Mouse (Mus musculus) frontal cortex, postnatal 14 days (tissue): Measurements from ENCODE around the gene Arhgef3.
A peak's percentile ranks its signal among the peaks of the same experiment; 100 is the strongest.
"Not testable (repeated sequence)": the region's sequence is repeated elsewhere in the genome, so short reads cannot be mapped to it uniquely, and the experiment has no call there.

Source experiments
- DNase-seq, 2 experiments: peaks; one replicate each; pipeline ENCODE4 v3.0.0; 2022; ENCODE audit warnings: low spot score in 2 of 2

Arhgef3 gene

GRCm38 (mm10) chr14:27192450-27192849, 77.8 kb downstream of the Arhgef3 start:
- DNase-seq = no peak

GRCm38 (mm10) chr14:27196980-27197379, 82.3 kb downstream of the Arhgef3 start:
- DNase-seq = no peak

DNA sequence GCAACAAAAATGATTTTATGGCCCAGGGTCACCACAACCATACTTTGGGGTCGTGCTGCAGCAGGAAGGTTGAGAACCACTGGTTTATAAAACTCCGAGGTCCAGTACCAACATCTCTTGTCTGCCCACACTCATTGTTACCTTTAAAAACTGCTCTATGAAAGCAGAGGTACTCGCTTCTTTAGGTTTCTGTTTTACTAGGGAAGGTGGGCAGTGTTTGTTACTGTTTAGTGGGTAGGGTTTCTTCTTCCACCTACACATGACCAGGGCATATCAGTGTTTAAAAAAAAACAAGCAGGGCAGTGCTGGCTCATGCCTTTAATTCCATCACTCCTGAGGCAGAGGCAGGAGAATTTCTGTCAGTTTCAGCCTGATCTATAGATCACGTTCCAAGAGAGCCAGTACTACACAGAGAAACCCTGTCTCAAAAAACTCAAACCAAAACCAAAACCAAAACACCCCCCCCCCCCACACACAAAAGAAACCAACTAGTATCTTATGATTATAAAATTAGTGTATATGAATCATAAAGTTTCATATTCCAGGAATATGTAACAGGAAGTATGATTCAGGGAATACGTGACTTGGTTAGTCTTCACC, 83.9 kb downstream of the Arhgef3 start:
- no peak for DNase-seq

DNA sequence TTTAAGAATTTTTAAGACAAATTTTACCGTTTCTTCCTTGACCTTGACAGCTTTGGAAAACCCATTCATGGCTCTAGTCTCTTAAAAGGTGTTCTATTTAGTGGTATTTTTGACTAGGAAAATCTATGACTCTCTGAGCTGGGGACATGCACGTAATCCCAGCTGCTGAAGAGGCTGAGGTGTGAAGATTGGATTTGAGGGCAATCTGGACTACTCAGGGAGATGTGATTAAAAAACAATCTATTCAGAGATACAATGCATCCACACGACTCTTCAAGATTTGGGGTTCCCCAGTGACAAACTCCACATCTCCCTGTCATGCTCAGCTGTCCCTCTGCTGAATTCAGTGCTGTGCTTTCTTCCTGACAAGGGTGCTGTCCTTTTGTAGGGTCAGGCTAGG, 84.4 kb downstream of the Arhgef3 start:
- DNase-seq = no peak

GRCm38 (mm10) chr14:27199870-27200269, 85.2 kb downstream of the Arhgef3 start:
- no peak for DNase-seq

DNA sequence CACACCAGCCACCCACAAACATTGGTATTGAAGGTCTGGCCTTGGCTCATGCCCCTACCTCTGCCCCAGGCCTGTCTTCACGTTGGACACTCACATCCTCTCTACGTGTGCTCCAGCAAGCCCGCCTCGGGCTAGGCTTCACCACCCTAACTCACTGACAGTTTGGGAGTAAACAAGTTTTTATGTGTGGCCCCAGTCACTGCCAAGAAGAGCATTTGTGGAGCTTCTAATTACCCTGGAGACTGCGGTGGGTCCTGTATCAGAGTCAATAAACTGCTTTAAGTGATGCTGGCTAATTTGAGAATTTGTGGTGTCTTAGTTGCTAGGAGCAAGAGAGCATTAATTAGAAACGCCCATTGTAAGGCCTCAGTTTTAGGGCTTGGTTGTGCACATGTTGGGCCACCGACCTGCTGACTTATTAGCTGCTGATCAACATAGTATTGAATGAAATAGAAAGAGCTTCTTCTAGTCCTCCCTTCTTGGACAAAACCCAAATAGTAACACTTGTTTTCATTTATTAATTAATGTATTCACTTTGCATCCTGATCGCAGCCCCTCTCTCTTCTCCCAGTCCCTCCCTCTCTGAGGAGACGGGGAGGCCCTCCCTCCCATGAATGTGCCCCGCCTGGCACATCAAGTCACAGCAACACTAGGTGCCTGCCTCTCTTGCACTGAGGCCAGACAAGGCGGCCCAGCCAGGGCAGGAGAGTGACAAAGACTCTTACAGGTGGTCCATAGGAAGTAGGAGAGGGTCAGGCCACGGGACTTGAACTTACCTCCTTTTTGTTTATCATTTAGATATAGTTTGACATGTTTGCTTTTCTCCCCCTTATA, 86.3 kb downstream of the Arhgef3 start:
- DNase-seq = no peak

DNA sequence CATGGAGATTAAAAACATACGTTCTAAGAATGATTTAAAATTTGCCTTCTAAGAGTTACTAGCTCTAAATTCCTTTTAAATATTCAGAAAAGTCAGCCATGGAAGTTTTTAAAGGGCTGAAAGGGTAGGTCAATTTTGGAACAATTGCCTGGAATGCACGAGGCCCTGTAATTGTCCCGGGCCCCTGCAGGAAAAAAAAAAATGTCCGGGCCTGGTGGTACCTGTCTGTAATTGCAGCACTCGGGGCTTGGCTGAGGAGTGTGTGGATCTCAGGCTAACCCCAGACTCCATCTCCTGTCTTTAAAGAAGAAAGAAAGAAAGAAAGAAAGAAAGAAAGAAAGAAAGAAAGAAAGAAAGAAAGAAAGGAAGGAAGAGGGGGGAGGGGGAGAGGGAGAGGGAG, 87.1 kb downstream of the Arhgef3 start:
- no peak for DNase-seq

DNA sequence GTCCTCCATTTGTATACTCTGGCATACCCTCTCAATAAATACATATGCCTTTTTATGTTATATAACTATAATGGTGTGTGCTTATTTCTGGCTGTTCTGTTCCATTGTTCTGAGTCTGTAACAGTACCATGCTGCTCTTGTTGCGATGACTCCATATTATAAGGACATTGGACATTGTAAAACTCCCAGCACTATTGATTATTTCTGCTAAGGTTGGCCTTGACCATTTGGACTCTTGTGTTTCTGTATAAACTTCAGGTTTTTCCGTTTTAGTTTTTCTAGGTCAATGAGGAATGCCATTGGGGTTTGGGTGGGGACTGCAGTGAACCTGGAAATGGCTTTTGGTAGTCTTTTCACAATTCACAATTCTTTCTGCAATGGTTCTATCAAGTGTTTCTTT, 90.0 kb downstream of the Arhgef3 start:
- no peak for DNase-seq

- DNase-seq = no peak
Observed at GRCm38 (mm10) chr14:27206443-27206842, 91.7 kb downstream of the Arhgef3 start.

- DNase-seq = no peak
Observed at GRCm38 (mm10) chr14:27209542-27209941, 94.8 kb downstream of the Arhgef3 start.

GRCm38 (mm10) chr14:27210801-27211200, 96.1 kb downstream of the Arhgef3 start:
- not testable (repeated sequence) for DNase-seq

DNA sequence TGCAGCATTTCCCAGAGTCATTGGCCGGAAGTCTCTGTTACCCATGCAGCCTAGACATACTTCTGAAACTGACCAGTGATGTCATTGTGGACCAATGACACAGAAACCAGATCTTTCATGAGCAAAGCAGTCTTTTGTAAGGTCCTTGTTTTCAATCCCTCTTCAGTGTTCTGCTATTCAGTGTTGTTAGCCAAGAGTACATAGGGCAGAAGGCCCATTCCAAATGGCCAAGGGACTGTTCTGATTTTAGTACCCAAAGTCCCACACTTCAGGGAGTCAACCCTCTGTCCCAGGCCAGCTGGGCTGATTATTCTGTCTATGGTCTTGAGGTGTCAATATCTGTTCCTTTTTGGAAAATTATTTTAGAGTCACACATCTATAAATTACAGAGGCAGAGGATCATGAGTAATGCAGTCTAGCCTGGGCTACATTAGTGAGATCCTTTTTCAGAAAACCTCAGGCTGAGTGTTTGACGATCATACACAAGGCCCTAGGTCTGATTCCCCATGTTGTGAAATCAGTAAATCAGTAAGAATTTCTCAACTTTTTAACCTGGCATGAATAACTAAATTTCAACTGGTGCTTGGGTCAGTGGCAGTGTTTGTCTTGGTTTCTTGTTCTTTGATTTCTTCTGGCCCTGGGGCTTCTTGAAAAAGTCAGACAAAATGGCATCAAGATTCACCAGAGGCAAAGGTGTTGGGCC, 97.2 kb downstream of the Arhgef3 start:
- DNase-seq = no peak

- no peak for DNase-seq
Observed at GRCm38 (mm10) chr14:27214232-27214631, 99.5 kb downstream of the Arhgef3 start.

DNA sequence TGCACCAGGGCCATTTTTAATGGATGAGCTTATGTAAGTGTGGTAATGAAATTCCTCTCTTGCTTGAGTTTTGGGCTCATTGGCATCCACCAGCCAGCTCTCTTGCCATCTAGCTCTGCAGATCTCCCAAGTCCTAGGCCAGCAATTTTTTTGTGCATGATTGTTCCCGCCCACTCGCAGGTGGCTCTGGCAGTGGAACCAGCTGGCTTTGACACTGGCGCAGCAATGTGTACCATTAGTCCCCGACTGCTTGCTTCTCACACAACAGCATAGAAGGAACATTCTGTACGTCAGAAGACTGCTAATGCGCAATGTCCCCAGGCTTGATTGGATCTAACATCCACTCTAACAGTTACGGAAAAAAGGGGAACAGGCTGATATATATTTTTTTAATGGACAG, 105.0 kb downstream of the Arhgef3 start:
- peak in 1 of 2 experiments; percentile 48 for DNase-seq

GRCm38 (mm10) chr14:27220297-27220696, 105.6 kb downstream of the Arhgef3 start:
- DNase-seq = no peak

DNA sequence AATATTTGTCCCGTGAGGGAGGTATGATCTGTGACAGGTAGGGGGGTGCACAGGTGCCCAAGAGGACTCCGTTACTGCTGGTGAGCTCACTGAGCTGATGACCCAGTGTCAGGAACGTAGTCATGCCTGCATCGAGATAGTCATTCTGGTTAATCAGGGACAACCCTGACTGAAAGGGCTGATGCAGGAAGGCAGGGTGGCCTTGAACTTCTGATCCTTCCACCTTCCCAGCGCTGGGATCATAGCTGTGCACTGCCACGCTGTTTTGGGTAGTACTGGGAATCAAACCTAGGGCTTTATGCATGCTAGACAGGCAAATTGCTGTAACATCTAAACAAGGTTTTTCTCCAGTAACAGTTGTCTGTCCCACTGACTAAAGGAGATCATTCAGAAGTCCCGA, 109.9 kb downstream of the Arhgef3 start:
- no peak for DNase-seq

GRCm38 (mm10) chr14:27226288-27226687, 111.6 kb downstream of the Arhgef3 start:
- DNase-seq = no peak

DNA sequence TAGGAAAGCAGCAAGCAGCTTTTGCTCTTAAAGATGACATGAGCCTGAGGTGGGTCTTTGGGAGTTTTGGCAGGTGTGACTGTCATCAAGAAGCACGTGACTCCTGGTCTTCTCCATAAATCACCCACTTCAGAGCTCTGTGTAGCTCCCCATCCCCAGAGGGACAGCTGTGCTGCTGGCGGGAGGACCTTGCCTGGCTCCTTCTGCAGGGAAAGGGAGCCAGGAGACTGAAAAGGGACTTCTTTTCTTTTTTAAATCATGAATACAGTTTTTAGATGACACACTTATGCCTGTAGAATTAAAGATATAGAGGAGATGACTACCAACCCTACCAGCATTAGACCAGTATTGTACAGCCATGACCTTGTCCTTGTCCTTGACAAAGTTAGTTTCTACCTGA, 113.6 kb downstream of the Arhgef3 start:
- DNase-seq = no peak

GRCm38 (mm10) chr14:27228941-27229371, 114.3 kb downstream of the Arhgef3 start:
- peak; percentile 30 to 42 for DNase-seq

- no peak for DNase-seq
Observed at GRCm38 (mm10) chr14:27229441-27230147, 114.9 kb downstream of the Arhgef3 start.

- DNase-seq = no peak
Observed at GRCm38 (mm10) chr14:27230262-27231022, 115.7 kb downstream of the Arhgef3 start.
